Mouse (Mus musculus) cortical plate, adult 2 months (tissue): ENCODE measurements around the gene Dscaml1.

Source experiments
- CTCF ChIP-seq: fragments of 200-500 bp; IDR thresholded peaks from 2 replicates; pipeline ENCODE4 v1.5.1; 2011; ENCODE audit warnings: mild to moderate bottlenecking, control low read depth, low read length; ENCODE audit not compliant: insufficient read depth; ENCODE audit errors: extremely low read depth
- POLR2A ChIP-seq: fragments of 200-500 bp; IDR thresholded peaks from 2 replicates; pipeline ENCODE4 v1.6.1; 2011; ENCODE audit warnings: mild to moderate bottlenecking, low read length, control low read depth; ENCODE audit not compliant: insufficient read depth; ENCODE audit errors: extremely low read depth

DNA sequence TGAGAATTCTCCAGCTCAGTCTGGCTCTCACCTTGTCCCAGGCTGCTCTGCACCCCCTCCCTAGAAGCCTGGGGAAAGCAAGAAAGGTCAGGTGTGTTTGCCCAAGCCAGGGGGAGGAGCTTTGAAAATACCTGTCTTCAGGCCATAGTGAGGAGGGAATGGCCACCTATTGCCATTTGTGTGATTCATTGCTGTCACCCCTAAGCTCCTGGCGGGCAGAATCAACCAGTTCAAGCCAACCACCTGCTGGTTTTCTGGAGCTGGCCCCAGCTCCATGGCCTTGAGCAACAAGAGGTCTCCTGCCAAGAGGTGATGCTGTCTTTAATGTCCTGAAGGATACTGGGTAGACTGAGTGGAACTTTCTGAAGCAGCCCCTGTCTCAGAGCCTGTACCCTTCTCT is 28.1 kb upstream of the Dscaml1 start:
- TF ChIP-seq POLR2A (no peak), CTCF (no peak)
